Mouse (Mus musculus) heart, adult 2 months (tissue): ENCODE data around the gene Tyrobp.

Experiments
- CTCF ChIP-seq: fragments of 200-600 bp; IDR thresholded peaks from 2 replicates; pipeline ENCODE4 v1.8.1; 2022; ENCODE audit warnings: antibody characterized with exemption, mild to moderate bottlenecking, moderate library complexity
- POLR2A ChIP-seq: fragments of 200-500 bp; IDR thresholded peaks from 2 replicates; pipeline ENCODE4 v1.6.1; 2011; ENCODE audit warnings: mild to moderate bottlenecking, low read depth, low read length, control low read depth; ENCODE audit not compliant: insufficient read depth

DNA sequence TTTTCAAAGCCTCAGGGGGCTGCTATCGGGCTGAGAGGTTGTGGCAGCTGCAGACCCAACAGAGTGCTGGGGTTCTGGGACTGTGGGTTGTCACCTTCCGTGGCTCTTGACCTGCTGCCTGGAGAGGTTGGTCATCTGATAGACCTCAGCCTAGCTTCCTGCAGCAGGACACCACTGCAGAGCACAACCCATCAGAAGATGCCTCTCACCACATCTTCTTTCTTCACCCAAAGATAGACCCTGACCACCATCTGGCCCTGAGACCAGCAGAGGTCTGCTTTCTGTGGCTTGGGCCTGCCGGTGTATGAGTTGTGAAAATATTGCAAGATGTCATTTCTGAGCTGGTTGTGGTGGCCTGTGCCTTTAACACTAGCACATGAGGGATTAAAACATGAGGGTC is 2.5 kb upstream of the Tyrobp start:
- TF ChIP-seq CTCF (no peak), POLR2A (no peak)
